Mouse (Mus musculus) embryonic facial prominence, embryonic 14.5 days (tissue): Measurements from ENCODE around the gene Anapc4. TPM values are rescaled to one million over a fixed set of nuclear protein-coding genes. Genes with fewer than 3 reads are reported as not detected.

ENCODE experiments used
- ATAC-seq: fragments of 200-750 bp; cut with Nextera tagmentation; 2 replicates; pipeline ENCODE4 v1.8.0; 2017; ENCODE audit warnings: low read depth, moderate number of reproducible peaks, moderate TSS enrichment
- DNase-seq: peaks from one replicate; pipeline ENCODE4 v3.0.0-alpha.2; 2015; ENCODE audit warnings: low spot score
- H3K27ac ChIP-seq: fragments of 300-500 bp; sonication (generic); replicated peaks from 2 replicates; pipeline ENCODE4 v1.5.1; 2014; ENCODE audit warnings: low read depth, mild to moderate bottlenecking, low read length, moderate library complexity
- H3K27me3 ChIP-seq: fragments of 300-500 bp; sonication (generic); replicated peaks from 2 replicates; pipeline ENCODE4 v1.6.1; 2014; ENCODE audit warnings: low read length; ENCODE audit not compliant: control insufficient read depth, insufficient read depth
- H3K36me3 ChIP-seq: fragments of 300-500 bp; sonication (generic); 2 replicates; pipeline ENCODE4 v1.6.1; 2014; ENCODE audit warnings: low read length, mixed read lengths; ENCODE audit not compliant: control insufficient read depth, insufficient read depth
- H3K4me1 ChIP-seq: fragments of 300-500 bp; sonication (generic); 2 replicates; pipeline ENCODE4 v1.6.1; 2014; ENCODE audit warnings: antibody characterized with exemption, low read length; ENCODE audit not compliant: control insufficient read depth, insufficient read depth
- H3K4me2 ChIP-seq: fragments of 300-500 bp; sonication (generic); 2 replicates; pipeline ENCODE4 v1.6.1; 2014; ENCODE audit warnings: low read depth, mild to moderate bottlenecking, low read length, moderate library complexity, mixed read lengths
- H3K4me3 ChIP-seq: fragments of 300-500 bp; sonication (generic); 2 replicates; pipeline ENCODE4 v1.5.1; 2014; ENCODE audit warnings: low read depth, mild to moderate bottlenecking, low read length
- H3K9ac ChIP-seq: fragments of 300-500 bp; sonication (generic); 2 replicates; pipeline ENCODE4 v1.6.1; 2014; ENCODE audit warnings: low read depth, mild to moderate bottlenecking, low read length, moderate library complexity, mixed read lengths
- H3K9me3 ChIP-seq: fragments of 300-500 bp; sonication (generic); 2 replicates; pipeline ENCODE4 v1.6.1; 2016; ENCODE audit warnings: low read length; ENCODE audit not compliant: control insufficient read depth
- WGBS: fragments of 180-500 bp; shearing (Covaris S2); extraction: QIAGEN DNeasy Blood & Tissue Kit; methylation state at CpG from one replicate; pipeline ENCODE4 v1.1.7; 2014; 5-methylcytosine and 5-hydroxymethylcytosine counted together
- polyA plus RNA-seq: library from polyadenylated mRNA; unstranded; fragments of >200 nt; fragmentation: Nextera tagmentation; extraction: Ambion mirVana; gene quantifications from 2 replicates; pipeline ENCODE4 v1.2.1, GENCODE M21; 2014

Gene Anapc4
- polyA plus RNA-seq, 1 experiment from 2014 or later: 103 TPM

- WGBS: 15% methylated on average over 6 of the region's 6 CpGs
- no peak overlapping the region; the same call in 1 of the 2 replicates for H3K27ac ChIP-seq
These were observed 70.9 kb downstream of the Anapc4 start for GRCm38 (mm10) chr5:52904671-52905070.

GRCm38 (mm10) chr5:52908246-52908645, 74.4 kb downstream of the Anapc4 start:
- ATAC-seq (no peak), DNase-seq (no peak)
- Histone ChIP-seq H3K36me3 (no peaks in the 10 kb centered on the region), H3K9ac (no peak overlapping the region), H3K4me3 (no peak overlapping the region), H3K9me3 (no peaks in the 10 kb centered on the region), H3K27me3 (no peaks in the 10 kb centered on the region), H3K27ac (no peak overlapping the region), H3K4me2 (no peak overlapping the region), H3K4me1 (0 out of 2 replicates have a peak, but pooled peaks cover 3% of the 10 kb centered on the region)
- 89% methylated on average over 3 of the region's 3 CpGs for WGBS

More at GRCm38 (mm10) chr5:52904671-52905070, 70.9 kb downstream of the Anapc4 start:
- Histone ChIP-seq H3K27me3 (no peaks in the 10 kb centered on the region), H3K4me3 (no peak overlapping the region), H3K36me3 (no peaks in the 10 kb centered on the region), H3K4me1 (0 out of 2 replicates have a peak, but pooled peaks cover 3% of the 10 kb centered on the region), H3K4me2 (no peak overlapping the region; the same call in 1 of the 2 replicates), H3K9me3 (no peaks in the 10 kb centered on the region), H3K9ac (no peak overlapping the region)
- DNase-seq: peak; percentile 59
- ATAC-seq: 0 out of 2 replicates have a peak, but pooled peaks have one; percentile 22

DNA sequence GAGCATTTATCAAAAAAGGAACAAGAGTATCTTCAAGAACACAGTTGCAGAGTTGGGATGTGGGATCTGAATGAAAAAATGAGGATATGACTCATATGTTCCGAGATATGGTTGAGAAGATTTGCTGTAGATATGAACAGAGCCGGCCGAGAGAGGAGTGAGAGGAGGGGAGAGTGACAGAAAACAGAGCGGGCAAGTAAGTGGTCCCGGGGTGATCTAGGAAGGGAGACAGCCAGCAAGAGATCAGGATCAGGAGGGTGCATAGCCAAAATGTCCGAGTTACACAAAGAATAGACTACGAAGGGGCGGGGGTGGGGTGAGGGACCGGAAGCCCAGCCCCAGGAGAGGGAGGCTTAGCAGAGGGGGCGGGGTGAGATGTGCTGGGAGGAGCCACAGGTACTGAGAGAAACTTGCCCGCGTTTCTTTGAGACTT, 76.4 kb downstream of the Anapc4 start:
- H3K4me1 ChIP-seq: no peaks in the 10 kb centered on the region
- 30% methylated on average over 12 of the region's 12 CpGs for WGBS
- H3K27ac ChIP-seq: no peak overlapping the region
- no peaks in the 10 kb centered on the region for H3K9me3 ChIP-seq
- H3K9ac ChIP-seq: no peak overlapping the region
- H3K4me2 ChIP-seq: peak overlapping the region; percentile 29; the same call in 1 of the 2 replicates
- DNase-seq (no peak), ATAC-seq (no peak)
- H3K36me3 ChIP-seq: no peaks in the 10 kb centered on the region
- no peaks in the 10 kb centered on the region for H3K27me3 ChIP-seq
- no peak overlapping the region for H3K4me3 ChIP-seq

DNA sequence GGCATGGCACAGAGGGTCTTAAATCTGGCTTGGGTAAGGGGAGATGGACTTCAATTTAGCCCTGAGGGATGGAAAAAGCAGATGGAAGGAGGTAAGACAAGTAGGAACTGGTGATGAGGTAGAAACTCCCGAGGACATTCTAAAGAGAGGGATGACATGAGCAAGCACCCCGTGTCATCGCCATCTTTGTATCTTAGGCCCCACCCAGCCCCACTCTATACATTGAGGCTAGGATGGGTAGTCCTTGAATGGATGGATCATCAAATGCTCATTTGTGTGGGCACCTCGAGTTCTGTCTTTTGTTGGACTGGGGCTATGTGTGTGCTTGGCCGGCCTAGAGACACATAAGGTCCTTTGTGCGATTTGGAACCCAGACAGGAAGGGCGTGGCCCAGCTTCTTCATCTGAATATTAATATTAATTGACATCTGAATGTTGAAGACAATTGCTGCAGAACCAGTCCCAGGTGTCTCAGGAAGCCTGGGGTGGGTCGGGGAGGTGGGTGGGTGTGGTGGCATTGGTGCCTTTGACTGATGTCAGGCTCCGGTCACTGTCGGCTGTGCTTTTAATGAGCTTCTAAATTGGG, 77.6 kb downstream of the Anapc4 start:
- H3K9me3 ChIP-seq: no peaks in the 10 kb centered on the region
- H3K27ac ChIP-seq: no peak overlapping the region
- H3K4me3 ChIP-seq: no peak overlapping the region
- 89% methylated on average over 10 of the region's 10 CpGs for WGBS
- H3K9ac ChIP-seq: no peak overlapping the region
- no peak overlapping the region for H3K4me2 ChIP-seq
- no peaks in the 10 kb centered on the region for H3K36me3 ChIP-seq
- no peak for DNase-seq
- no peaks in the 10 kb centered on the region for H3K27me3 ChIP-seq
- ATAC-seq: no peak
- no peaks in the 10 kb centered on the region for H3K4me1 ChIP-seq

DNA sequence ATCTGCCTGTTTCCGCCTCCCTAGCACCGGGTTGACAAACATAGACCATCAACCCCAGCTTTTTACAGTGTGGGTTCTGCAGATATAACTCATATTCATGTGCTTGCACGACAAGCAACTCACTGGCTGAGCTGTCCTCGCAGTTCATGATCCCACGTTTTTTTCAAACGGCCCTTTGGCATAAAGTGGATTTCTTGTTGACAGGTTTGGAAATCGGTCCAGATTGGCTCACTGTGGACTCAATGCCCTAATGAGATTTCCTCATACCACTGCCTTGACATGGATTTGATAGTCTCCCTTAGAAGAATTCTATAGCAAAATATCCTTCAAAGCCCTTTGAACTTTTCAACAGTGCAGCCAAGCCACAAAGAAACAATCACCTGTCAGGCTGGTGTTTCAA, 79.9 kb downstream of the Anapc4 start:
- Histone ChIP-seq H3K4me2 (no peak overlapping the region), H3K36me3 (no peaks in the 10 kb centered on the region), H3K27ac (no peak overlapping the region), H3K9ac (no peak overlapping the region), H3K4me1 (no peaks in the 10 kb centered on the region), H3K4me3 (no peak overlapping the region), H3K9me3 (no peaks in the 10 kb centered on the region), H3K27me3 (no peaks in the 10 kb centered on the region)
- WGBS: 74% methylated on average over 7 of the region's 7 CpGs
- ATAC-seq (no peak), DNase-seq (no peak)

DNA sequence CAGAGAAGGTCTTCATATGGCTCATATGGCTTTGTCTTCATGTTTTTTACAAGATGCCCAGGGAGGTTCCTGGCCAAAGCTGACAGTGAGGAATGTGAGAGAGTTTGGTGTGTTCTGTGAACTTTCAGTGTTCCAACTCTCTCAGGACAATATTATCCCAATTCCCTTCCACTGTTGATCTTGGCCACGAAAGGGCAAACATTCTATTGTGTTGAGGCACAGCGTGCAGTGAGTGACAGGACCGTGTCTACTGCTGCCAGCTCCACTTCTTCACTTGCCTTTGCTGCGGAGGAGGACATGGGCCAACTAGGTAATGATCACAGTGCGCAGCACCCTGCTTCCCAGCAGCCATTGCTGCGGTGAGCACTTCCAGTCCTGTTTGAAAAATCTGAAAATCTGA, 82.4 kb downstream of the Anapc4 start:
- no peak for DNase-seq
- no peaks in the 10 kb centered on the region for H3K9me3 ChIP-seq
- no peak overlapping the region for H3K4me2 ChIP-seq
- H3K9ac ChIP-seq: no peak overlapping the region
- H3K27me3 ChIP-seq: no peaks in the 10 kb centered on the region
- H3K4me1 ChIP-seq: no peaks in the 10 kb centered on the region
- no peak for ATAC-seq
- no peak overlapping the region for H3K4me3 ChIP-seq
- no peaks in the 10 kb centered on the region for H3K36me3 ChIP-seq
- no peak overlapping the region for H3K27ac ChIP-seq
- WGBS: 82% methylated on average over 6 of the region's 6 CpGs

Other genes starting within 250 kb of the Anapc4 start
- gene Sepsecs, start 164.3 kb upstream of the Anapc4 start, polyA plus RNA-seq: 9.2 and 9.8 TPM in 2 replicates
- gene Pi4k2b, start 92.4 kb upstream of the Anapc4 start, polyA plus RNA-seq: 25.3 and 25.6 TPM in 2 replicates
- gene Zcchc4, start 58.6 kb upstream of the Anapc4 start, polyA plus RNA-seq: 9.7 and 12.9 TPM in 2 replicates
- 0.34 and 0.72 TPM in 2 replicates for gene Slc34a2, start 204.1 kb downstream of the Anapc4 start, polyA plus RNA-seq